Mouse (Mus musculus): Measurements from ENCODE around the gene Cpxm2.

Gene Cpxm2

DNA sequence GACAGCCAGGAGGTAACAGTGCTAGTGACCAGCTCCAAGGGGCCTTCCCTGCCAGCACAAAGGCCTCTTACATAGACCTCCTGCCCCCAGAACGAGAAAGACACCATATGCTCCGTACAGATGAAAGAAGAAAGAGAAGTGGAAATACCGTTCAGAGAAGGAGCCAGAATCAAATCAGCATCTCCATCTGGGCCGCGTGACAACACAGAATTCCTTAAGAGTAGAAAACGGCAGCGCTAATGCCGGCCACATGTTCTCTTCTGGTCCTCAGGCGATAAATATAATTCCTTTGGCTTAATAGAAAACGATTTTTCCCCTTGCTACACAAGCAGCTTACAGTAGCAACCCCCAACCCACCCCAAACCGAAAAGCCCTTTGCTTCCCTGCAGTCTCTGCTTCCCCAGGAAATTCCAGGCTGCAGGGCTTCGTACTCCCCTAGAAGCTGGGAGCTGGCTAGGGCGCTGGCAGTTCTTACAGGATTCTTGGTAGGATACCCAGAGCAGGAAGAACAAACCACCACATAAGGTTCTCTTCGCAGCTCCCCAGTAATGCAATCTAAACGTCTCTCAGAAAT lies 9.2 kb downstream of the Cpxm2 start:
- peak; percentile 37 for DNase-seq (ENCODE audit: low spot score)

DNA sequence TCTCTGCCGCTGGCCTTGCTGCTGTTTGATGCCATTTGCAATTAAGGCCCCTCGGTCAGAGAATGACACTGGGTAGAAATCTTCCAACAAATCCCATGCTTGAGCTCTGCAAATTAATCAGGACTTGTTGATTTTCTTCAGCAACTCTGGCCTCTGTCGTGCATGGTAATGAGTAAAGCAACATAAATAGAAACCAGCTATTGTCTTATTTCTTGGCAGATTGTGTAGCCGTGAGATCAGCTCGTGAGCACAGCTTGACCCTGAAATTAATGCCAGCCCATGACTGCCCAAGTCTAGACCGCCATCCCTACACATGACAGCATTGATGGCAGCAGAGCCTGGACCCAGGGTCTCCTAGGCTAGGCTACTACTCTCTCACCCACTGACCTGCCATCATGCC lies 25.9 kb downstream of the Cpxm2 start:
- no peak for DNase-seq (ENCODE audit: low spot score)

DNA sequence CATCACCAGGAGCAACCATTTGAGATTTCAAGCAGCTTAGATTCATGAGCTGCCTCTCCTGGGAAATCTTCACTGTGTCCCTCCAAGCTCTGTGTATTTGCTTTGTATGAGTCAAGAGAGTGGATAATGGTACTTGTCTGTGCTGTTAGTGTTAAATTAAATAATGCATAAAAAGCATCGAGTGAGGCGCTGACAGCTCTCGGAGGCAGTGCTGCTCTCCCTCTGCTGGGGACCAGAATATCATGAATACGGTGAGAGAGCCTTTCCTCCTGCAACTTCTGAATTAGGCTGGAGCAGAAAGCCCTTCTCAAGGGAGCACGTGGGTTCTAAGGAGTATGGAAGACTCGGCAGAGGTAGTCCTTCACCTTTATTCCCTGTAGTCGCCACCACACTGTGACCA lies 29.6 kb downstream of the Cpxm2 start:
- no peak for DNase-seq (ENCODE audit: low spot score)

DNA sequence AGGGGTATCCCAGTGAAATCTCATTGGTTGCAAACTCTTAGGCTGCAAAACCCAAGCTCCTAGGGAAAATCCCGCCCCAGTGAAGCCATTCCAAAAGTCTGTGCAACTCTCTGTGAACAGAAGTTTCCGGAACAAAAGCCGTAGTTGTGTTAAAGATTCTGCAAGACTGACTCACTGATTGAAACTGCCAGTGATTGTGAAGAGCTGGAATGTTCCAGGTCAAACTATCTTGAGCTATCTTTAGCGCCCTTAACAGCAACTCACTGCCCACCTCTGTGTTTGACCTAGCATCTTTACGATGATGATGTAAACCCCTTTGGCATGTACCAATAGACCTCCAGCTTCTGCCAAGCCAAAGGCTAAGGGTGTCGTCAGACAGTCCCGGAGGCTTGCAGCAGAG lies 31.3 kb downstream of the Cpxm2 start:
- no peak for DNase-seq (ENCODE audit: low spot score)

DNA sequence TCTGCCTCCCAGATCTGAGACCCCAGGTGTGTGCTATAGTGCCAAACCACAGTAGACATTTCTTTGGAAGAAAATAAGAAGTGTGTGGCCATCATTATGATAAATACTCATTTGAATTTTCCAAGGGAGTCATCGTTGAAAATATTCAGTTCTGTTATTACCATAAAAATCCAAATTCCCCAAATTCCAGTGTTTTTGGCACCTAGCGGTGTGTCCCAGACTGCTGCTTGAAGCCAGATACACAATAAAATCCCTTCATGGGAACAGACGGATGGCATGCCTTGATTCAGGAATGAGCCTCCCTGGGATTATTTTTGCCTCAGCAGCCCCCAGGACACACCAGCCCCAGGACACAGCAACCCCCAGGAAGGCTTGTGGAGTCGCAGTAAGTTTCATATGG lies 34.7 kb downstream of the Cpxm2 start:
- no peak for DNase-seq (ENCODE audit: low spot score)

DNA sequence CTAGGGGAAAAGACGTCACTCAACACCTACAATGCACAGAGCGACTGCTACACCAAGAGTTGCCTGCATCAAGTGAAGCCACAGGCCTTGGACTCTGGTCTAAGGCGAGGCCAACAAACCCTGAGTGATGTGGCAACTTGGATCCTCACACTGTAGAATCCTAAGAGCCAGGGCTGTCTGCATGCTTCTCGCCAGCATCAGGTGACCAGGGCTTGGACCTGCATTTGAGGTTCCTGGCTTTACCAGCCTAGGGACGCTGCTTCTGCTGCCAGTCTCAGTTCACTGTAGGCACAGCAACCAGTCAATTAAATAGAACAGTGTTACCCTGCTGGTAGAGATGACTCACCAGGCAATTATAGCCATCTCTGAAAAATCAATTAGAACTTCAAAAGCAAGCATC lies 42.8 kb downstream of the Cpxm2 start:
- DNase-seq (ENCODE audit: low spot score): no peak

DNA sequence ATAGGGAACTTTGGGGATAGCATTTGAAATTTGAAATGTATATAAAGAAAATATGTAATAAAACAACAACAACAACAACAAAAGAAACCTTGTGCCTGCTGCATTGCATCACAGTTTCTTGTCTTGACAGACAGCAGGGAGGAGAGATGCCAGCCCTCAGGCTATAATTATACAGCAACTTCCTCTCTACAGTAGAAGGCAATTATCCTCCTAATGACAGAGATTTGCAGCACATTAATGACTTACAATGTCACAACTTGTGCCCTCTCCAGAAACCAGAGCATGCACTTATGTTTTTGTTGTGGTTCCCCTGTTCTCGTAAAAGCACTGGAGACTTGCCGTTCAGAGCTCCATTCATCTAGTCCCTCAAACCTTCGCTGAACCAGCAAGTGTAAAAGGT lies 44.2 kb downstream of the Cpxm2 start:
- DNase-seq (ENCODE audit: low spot score): no peak

DNA sequence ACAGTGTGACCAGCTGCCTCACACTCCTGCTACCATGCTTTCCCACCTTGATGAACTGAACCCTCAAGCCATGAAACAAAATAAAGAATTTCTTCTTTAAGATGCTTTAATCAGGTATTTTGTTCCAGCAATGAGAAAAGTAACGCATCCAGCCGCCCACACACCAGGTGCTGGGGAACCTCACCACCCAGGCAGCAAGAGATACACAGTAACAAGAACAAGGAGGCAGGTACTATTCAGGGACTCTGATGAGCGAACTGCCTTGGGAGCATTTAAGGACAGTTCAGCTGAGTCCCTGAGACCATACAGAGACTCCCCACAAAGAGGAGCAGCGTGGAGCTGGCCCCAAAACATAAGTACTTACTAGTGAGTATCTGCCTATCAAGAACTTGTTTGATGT lies 47.6 kb downstream of the Cpxm2 start:
- DNase-seq (ENCODE audit: low spot score): peak; percentile 39

DNA sequence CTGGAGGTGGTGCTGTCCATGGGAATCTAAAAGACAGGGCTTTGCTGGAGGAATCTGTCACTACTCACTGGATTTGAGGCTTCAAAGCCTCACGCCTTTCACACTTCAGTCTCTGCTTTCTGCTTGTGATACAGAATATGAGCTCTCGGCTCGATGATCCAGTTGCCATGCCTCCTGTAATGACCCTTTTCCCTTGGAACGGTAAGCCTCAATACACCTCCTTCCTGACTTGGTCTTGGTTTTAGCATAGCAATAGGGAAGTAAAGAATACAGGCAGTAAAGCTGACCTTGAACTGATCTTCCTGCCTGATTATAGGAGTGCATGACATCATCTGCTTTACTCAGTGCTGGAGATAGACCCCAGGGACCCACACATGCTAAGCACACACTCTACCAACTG lies 49.2 kb downstream of the Cpxm2 start:
- DNase-seq (ENCODE audit: low spot score): no peak

DNA sequence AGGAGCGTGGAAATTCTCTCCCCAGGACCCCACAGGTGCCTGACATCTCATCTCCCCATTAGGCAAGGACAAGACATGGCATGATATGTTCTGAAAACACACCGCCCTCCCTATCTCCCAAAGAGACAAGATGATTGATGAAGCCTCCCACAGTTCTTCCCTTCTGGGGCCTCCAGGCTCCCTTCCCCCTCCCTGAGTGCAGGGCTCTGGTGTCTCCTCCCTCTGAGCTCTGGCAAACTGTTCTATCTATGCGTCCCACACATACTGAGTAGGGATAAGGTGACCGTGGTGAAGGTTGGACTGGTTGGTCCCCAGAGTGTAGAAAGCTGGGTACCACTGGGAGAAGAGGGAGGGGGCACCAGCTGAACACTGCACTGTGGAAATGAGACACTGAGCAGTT lies 56.1 kb downstream of the Cpxm2 start:
- DNase-seq (ENCODE audit: low spot score): no peak

DNA sequence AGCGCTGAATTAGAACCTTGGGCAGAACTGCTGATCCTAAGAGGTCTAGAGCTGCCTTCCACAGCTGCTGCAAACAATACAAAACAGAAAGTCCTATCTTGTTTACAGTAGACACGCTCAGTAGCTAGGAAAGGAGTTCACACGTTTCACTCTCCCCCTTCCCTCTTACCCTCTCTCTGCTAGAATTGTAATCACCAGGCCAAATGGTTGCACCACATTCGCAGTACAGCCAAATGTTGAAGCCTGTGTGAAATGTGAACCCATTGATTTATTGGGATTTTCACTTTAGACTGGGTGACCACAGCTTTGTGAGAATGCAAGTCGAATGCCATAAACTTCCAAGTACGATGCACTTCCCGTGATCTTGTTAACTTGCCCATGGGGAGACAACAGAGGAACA lies 59.9 kb downstream of the Cpxm2 start:
- no peak for DNase-seq (ENCODE audit: low spot score)

DNA sequence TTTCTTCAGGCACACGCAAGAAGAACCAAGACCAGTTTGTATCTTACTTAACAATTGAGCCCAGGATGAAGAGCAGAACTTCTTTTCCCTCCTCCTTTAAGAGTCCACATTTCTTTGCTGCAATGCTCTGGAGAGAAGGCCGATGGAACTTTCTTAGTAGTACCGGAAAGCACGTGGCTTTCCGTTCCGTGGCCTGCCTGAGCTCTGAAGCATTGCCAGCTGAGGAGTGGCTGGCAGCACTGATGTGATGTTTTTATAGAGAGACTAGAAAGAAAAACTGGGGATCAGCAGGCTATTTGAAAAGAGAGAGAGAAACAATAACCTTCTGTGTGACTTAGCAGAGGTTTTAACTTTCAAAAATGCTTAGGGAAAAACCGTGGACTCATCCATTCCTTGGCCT lies 63.0 kb downstream of the Cpxm2 start:
- no peak for DNase-seq (ENCODE audit: low spot score)

DNA sequence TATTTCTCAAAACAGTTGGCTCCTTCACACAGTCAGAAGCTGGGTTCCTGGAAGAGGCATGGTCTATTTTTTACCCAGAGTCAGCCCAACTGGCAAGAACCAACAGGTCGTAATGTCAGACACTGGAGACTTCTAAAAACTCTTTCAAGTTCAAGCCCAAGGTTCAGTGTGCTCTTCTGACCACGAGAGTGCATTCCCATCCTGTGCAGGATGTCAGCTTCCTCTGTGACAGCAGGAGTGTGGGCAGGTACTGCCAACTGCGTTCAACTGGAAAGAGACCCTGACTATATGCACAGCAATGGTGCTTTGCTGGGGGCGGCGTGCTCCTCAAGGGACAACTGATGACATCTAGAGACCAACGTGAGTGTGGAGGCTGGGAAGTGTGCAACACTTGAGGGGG lies 65.9 kb downstream of the Cpxm2 start:
- DNase-seq (ENCODE audit: low spot score): no peak

DNA sequence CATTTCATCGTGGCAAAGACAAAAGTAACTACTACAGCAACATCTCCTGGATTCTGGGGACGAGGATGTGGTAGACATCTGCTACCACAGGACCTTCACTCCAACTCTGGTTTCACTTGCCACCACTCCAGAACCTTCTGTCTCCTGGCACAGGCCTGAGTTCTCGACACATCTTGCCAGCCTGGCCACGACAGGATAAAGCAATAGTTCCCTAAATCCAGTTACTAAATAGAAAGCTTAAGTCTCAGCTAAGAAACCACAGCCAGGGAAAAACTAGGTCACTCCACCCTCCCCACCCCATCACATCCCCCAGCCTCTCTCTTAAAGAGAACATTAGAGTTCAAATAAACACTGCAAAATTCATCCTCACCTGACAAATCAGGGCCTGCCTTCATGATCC lies 66.4 kb downstream of the Cpxm2 start:
- DNase-seq (ENCODE audit: low spot score): no peak

DNA sequence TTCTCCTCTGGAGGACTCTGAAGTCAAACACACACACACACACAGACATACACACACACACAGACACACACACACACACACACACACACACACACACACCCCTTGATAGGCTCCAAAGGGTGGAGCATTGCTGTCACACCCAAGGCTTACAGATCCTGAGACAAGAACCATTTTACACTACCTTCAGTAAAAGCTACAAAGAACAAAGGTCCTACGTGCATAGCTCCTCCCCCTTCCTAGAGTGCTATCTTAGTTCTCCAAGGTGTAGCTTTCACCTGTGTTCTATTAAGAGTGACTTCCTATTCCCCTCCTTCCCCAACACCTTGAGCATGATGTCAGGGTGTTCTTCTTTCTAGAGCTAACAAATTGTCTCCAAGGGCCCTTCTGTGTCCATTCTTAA lies 78.7 kb downstream of the Cpxm2 start:
- no peak for DNase-seq (ENCODE audit: low spot score)

DNA sequence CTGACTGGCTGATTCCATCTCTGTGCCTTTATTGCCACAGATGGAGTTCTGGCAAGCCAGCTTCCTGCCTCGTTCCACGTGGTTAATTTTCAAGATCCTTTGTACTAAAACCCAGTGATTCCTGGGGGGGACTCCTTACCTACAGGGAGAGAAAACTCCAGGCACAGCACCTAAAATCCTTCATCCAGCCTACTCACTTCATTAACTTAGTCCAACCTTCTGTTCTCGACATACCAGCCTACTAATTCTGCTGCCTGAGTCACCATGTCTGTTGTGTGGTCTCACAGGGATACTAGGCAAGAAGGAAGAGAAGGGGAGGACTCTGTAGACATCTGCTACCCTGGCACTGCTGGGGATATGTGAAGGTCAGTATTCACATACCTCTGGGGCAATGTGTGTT lies 80.0 kb downstream of the Cpxm2 start:
- peak; percentile 16 for DNase-seq (ENCODE audit: low spot score)

DNA sequence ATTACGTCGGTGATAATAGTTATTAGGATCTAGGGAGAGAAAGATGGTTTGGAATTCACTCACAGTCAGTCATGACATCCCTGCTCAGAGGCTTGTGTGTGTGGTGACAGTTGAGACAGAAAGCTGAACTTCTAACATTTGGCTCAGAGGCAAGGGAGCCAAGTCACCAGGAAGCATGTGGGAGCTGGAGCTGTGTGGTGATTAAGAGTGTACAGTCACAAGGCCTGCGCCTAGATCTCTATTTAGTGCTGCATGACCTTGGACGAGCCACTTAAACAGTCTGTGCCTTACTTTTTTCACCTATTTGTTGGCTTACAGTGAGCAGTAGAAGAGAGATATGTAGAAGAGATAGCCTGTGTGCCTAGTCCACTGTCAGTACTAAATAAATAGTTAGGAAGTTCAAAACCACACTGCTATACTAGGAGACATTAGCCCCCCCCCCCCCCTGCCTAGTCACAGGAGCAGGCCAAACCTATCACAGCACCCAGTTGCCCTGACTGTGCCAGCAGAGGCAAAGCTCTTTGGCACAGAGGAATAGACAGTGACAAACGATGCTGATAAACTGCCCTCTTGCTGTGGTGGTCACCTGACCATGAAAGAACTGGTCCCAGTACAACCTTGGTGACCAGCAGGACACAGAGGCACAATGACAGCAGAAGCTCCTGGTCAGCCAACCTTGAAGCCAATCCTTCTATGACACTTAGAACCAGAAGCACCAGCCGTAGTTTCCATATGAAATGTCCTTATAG lies 83.5 kb downstream of the Cpxm2 start:
- DNase-seq (ENCODE audit: low spot score): no peak

DNA sequence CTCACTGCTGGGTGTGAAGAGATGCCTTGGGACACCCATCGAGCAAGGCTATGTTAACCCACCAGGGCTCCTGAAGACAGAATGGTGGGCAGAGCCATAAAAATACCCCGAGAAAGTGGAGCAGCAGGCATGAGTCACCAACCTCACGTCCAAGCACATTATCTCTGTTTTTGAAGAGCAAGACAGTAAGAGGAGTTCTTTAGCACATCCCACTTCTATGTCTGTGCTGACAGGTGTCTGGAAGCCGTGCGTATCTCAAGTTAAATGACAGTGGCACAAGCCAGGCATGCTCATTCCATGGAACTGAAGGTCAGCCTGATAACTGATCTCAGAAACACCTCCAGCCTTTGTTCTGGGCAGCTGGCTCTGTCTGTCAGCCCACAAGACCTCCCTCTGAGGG lies 86.6 kb downstream of the Cpxm2 start:
- no peak for DNase-seq (ENCODE audit: low spot score)

DNA sequence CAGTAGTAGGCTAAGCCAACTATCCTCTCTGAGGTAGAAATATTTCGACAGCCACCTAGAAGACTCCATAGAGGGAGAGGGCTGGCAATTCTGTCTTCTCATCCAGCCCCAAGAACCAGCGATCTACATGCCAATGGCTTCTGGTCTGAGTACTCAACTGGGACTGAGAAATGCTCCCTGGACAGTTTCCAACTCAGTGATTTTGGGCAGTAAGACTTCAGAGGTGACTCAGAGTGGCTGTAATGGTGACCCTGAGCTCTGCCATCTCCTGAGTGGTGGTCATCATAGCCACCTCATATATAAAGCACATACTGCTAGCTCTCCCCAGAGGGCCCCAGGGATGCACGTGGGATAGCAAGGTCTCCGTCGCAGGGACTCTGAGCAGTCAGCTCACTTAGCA lies 87.0 kb downstream of the Cpxm2 start:
- DNase-seq (ENCODE audit: low spot score): no peak

DNA sequence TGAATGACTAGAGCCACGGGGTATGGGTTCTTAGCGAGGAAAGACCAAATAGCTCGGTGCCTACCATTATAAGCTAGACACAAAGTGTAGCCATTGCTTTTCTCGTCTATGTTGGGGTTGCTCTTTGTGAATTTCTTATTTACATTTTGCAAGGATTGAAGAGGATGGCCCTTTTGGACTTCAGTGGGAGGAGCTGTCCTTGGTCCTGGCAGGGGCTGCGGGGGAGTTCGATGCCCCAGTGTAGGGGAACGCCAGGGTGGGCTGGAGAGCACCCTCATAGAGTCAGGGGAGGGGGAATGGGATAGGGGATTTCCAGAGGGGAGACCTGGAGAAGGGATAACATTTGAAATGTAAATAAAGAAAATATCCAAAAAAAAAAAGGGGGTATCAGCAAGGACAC lies 94.4 kb downstream of the Cpxm2 start:
- DNase-seq (ENCODE audit: low spot score): no peak

DNA sequence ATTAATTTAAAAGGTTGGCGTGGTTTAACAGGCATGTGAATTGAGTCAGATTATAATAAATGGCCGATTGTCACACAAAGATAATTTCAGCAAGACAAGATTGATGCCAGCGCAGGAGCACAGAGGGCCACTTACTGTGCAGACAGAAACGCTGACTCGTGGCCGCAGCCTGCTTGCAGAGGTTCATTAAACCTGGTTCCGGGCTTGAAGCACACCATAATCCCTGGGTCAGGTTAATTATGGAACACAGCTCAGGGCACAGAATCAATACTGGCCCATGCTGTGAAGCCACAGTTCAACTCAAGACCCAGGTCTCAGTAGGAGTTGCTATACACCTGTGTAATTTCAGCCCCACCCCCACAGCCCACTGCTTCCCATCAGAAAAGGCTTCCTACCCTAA lies 98.0 kb downstream of the Cpxm2 start:
- DNase-seq (ENCODE audit: low spot score): no peak

DNA sequence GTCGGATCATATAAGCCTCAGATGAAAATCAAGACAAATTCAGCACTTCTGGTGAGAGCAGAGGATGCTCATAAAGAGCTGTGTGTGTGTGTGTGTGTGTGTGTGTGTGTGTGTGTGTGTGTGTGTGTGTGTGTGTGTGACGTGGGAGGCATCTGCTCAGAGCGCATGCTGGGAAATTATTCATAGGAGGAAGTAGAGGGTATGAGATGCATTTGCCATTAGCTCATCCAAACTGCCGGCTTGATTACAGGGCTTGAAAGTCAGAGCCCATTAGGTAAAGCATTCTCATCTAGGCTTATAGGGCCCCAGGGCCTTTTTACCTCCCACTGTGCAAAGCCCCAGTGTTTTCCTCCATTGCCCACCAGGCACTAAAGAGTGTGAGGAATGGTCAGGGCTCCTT lies 107.9 kb downstream of the Cpxm2 start:
- no peak for DNase-seq (ENCODE audit: low spot score)

DNA sequence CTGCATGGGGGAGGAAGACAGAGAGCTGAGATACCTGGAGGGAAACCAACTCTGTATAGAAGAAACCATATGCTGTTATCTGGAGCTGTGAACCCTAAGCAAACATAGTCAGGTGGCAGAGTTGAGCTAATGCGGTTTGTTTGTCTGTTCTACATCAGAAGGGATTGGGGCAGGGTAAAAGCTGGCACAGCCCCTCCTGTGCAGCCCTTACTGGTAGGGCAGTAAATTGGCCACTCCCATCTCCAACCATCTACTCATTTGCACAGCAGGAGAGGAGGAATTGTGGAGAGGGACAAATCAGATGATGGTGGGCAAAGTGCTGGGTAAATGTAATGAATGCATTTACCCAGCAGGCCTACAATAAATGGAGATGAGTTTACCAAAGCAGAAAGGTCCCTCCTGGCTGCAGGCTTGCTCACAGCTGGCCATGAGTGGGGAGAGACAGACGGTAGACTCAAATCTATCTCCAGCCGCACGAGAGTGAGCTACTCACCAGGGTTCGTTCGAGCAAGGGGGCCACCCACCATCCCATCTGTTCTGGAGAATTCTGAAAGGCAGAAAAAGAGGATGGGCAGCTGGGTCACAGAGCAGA lies 122.5 kb downstream of the Cpxm2 start:
- peak; percentile 25 for DNase-seq (ENCODE audit: low spot score)

DNA sequence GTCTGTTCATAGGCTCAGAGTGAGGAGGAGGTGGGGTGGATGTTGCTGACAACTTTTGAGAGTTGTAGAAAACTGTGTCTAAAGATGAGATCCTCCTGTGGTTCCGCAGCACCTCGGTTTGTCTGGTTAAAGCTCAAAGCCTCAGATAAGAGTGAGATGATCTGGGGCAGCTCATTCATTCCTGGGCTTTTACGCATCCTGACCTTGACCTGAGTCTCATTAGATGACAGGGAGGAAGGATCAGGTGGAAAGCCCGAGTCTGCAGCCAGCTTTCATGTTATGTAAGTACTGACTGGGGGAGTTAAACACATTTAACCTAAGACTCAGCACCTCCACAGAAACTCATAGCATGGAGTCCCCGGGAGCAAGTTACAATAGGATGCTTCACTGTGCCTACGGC lies 127.9 kb downstream of the Cpxm2 start:
- no peak for DNase-seq (ENCODE audit: low spot score)

All from layer of hippocampus, adult 11-12 months (tissue).